Mouse (Mus musculus) adrenal gland (tissue): ENCODE data around the gene Rnf149.
"Not testable (repeated sequence)": the region's sequence is repeated elsewhere in the genome, so short reads cannot be mapped to it uniquely, and the experiment has no call there.

Experiments used
- intact Hi-C: fragments of 180-260 bp; cut with DNase I; formaldehyde crosslinking; loops from one replicate; pipeline ENCODE4 v1.15.1; 2025
- long read RNA-seq, 2 experiments: library from polyadenylated mRNA; unstranded; transcript quantifications; one replicate each; pipeline ENCODE4 v2.0.0; 2020; ENCODE audit warnings: borderline replicate concordance in 1 of 2; ENCODE audit not compliant: insufficient replicate concordance in 1 of 2

Gene Rnf149
- long read RNA-seq, experiment 1, transcript Rnf149-201 (7 exons, 2,492 nt): major isoform, 48 of 52 reads
- long read RNA-seq, experiment 1, partial matches to known transcripts: 2 of 52 reads
- long read RNA-seq, experiment 1, other reads (novel, unspliced or antisense): 2 of 52 reads
- long read RNA-seq, experiment 2, transcript Rnf149-201 (7 exons, 2,492 nt): major isoform, 52 of 57 reads
- long read RNA-seq, experiment 2, partial matches to known transcripts: 1 of 57 reads
- long read RNA-seq, experiment 2, other reads (novel, unspliced or antisense): 4 of 57 reads

GRCm38 (mm10) chr1:39577253-39577705 is at the start of gene Rnf149:
Rnf149 (minus strand) TSS chr1:39577405.
- intact Hi-C loops: no loop called here

DNA sequence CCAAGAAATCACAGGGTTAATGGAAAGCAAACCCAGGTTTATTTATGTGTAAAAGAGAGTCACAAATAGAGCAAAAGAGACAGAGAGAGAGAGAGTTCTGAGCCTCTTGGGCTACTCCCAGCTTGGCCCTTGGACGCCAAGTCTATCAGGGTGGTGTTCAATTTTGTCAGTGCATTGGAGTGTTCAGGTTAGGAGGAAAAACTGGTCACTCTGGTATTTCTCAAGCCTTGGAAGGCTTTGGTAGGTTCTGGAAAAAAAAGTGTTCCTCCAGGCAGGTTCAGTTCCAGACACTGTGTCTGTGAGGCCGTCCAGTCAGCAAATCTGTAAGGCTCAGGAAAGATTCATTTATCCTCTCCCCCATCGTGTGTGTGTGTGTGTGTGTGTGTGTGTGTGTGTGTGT is 48.3 kb upstream of the Rnf149 start:
- intact Hi-C loops: no loop called here

DNA sequence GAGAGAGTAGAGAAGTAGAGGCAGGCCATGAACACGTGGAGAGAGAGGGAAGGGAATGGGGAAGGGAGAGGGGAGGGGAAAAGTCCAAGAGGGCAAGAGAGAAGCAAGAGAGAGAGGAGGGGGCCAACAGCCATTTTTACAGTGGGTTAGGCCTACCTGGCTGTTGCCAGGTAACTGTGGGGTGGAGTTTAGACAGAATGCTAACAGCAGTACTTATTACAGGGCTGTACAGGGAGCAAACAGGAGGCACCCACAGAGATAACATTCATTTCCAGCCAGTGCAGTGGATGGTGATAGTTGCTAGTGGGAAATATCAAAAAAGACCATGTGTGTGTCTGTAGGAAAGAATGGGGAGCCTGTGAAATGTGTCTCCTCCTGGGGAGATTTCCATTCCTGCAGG is 46.5 kb upstream of the Rnf149 start:
- intact Hi-C loops: no loop called here

- intact Hi-C loops: no loop called here
These were observed 45.9 kb upstream of the Rnf149 start for GRCm38 (mm10) chr1:39623106-39623505.

DNA sequence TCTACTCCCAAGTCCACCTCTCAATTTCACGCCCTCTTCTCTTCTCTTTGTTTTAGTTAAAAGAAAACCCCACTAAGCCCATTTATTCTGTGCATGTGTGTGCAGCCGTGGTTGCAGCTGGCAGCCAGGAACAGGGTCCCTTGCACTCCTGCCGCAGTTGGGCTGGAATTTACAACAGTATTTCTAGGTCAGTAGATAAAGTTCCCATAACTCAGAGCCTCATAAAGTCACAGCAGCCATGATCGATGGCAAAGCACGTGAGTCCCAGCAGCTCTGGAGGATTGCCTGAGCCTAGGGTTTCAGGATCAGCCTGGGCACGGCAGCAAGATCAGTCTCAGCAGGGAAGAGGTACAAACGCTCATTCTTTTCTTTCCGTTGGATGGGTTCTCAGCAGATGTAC is 41.3 kb upstream of the Rnf149 start:
- intact Hi-C loops: no loop called here

DNA sequence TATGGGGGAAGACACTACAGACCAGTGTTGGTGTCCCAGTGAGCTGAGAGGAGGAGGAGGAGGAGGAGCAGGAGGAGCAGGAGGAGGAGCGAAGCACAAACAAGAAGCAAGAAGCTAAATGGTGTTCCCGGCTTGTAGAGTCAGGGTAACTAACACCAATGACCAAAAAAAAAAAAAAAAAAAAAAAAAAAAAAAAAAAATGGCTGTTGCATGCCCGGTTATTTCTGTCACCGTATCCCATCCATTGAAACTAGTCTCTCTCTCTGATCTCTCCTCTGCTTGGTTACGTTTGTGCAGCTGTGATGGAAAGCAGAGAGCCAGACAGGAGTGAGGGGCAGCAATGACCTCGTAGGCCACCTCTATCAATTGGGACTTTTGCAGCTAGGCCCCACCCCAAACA is 38.3 kb upstream of the Rnf149 start:
- intact Hi-C loops: no loop called here

GRCm38 (mm10) chr1:39614462-39615279 is 37.5 kb upstream of the Rnf149 start:
- intact Hi-C loops: no loop called here

- intact Hi-C loops: no loop called here
These were observed 35.9 kb upstream of the Rnf149 start for GRCm38 (mm10) chr1:39613061-39613460.

DNA sequence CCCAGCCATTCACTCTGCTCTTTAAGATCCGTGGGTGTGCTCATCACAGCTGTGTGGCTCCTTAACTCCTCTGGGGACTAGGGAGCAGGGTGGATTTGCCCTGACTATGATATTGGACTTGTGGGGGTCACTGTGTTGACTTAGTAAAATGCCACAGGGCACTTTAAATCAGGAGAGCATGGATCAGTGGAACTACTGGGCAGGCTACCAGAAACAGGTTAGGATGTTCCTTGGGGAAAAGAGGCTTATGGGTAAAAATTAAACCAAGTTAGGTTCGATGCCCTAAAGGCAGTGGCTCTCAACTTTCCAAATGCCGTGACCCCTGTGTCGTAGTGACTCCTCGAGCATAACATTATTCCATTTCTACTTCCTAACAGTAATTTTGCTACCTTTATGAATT is 35.3 kb upstream of the Rnf149 start:
- intact Hi-C loops: no loop called here

DNA sequence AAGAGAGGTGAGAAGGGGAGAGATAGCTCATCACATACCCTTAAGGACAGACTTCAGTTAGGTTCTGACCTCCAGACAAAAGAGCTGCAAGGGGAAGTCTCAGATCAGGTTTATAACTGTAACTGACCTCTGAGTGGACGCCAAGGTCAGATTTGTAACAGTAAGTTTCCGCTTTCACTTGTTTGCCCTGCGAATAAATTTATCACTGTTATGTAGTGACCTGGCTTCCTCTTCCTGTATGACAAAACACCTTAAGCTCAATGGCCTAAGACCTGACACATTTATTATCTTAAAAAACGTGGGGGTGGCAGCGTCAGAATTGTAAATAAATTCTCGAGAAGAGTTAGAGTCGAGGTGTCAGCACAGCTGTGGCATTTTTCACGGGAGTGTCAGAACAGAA is 31.3 kb upstream of the Rnf149 start:
- intact Hi-C loops: no loop called here

DNA sequence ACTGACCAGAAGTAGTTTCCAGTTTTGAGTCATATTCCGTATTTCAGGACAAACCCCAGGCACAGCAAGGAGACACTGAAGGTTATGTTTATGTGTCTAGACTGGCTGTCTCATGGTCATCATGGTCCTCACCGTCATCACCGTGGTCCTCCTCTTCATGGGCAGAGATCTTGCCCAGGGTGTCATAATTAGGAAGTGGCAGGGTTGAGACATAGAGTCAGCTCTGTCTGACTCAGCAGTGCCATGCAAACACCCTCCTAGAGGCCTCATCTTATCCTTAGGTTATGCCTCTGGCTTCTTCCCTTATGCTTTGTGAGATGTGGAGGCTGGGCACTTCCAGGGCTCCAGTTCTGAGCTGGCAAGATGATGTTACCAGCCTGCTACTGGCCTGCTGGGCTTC is 25.3 kb upstream of the Rnf149 start:
- intact Hi-C loops: no loop called here

DNA sequence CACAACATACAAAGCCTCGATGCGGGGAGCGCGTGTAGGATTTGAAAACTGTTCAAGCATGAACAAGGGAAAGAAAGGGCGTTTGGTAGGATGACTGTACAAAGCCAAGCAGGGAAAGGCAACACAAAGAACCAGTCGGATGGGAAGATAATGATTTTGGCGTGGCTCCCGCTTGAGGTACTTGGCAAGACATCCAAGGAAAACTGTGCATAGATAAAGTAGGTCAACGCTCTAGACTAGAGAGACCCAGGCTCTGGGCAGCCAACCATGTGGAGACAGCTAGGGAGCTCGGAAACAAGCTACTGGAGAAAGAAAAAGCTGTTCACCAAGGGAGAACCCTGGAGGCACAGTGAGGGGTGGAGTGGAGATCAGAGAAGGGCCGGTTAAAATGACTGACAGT is 21.5 kb upstream of the Rnf149 start:
- intact Hi-C loops: no loop called here

DNA sequence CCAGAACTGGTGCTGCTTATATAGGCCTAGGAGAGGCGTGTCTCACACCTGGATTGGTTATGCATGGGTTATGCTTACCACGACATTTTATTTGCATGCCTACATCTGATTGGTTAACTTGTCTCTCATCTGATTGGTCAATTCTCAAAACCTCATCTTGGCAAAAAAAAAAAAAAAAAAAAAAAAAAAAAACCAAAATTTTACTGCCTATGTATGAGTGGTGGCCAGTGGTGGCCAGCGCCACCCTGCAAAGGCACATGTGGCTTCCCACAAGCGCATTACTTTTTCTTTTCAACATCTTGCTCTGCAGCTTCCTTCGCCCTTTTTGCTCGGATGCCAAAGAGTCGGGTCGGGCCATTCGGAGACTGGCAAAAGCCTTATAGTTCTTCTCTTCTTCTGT is 19.9 kb upstream of the Rnf149 start:
- intact Hi-C loops: not testable (repeated sequence)

DNA sequence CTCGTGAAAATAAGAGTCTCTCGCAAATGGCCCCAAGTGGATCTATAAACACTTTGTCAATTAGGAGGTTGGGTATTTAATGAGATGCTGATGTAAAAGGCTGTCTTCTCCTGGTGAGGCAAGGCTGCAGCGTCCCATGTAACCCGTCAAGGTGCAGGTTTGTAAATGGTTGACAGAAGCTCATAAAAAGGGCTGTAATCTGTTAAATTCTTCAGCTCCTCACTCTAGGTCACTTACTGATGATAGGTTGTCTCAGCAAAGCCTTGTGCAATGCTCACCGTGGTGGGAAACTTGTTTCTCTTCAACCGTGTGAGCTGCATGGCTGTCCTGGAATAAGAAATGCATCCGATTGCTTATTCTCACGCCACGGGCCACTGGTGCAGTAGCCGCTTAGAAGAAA is 16.6 kb upstream of the Rnf149 start:
- intact Hi-C loops: no loop called here

DNA sequence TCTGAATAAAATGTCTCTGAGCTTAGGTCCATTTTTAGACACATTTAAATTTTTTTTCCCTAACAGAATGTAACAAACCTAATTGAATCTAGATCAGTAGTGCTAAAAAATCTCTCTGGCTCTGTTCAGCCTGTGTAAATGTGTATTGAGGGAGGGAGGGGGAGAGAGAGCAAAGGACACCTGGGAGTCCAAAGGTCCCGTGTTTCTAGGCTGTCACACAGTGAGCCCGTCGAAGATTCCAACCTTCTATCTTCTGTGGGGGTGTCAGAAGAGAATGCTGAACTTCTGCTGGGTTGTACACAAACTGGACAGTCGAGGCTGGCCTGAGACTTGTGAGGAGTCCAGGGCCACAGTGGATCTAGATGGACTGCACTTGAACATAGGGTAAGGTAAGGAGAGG is 14.9 kb upstream of the Rnf149 start:
- intact Hi-C loops: no loop called here

DNA sequence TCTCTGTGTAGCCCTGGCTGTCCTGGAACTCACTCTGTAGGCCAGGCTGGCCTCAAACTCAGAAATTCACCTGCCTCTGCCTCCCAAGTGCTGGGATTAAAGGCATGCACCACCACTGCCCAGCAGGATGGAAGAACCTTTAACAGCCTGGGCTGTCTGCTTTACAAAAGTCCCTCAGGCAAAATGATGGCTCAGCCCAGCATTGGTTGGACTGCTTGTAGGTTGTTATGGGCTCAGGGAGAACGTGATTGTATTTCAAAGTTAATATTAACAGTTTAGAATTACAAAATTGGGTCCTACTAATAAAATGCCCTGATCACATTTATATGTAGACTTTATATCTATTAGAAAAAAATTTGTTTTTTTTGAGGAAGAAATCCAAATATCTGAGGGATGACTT is 14.4 kb upstream of the Rnf149 start:
- intact Hi-C loops: not testable (repeated sequence)

DNA sequence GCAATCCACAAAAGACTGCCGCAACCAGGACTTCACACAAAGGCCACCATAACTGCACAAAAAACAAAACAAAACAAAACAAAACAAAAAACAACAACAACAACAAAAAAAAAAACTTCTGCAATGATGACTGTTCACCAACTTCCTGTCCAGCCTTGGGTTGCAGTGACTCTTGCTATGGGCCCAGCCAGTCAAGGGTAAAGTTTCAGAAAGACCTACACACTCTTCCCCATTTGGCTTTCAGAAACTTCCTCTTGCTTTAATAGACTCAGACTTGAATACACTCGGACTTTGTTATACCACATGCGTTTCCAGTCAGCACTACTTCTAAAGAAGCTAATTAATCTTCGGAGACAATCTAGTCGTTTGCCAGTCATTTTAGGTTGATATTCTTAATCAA is 13.0 kb upstream of the Rnf149 start:
- intact Hi-C loops: no loop called here

DNA sequence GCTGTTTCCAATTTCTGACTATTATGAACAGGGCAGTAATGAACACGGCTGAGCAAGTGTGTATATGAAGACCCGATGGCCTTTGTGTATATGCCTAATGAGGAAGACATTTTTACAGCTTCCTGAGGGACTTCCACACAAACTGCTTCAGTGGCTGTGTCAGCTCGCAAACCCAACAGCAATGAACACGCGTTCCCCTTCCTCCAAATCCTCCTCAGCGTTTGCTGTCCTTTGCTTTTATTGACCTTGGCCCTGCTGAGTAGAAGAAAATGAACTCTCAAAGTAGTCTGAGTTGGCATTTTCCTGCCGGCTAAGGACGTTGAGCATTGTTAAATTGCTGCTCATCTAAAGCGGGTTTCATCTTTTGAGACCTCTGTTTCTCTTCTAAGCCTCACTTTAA is 8.2 kb upstream of the Rnf149 start:
- intact Hi-C loops: no loop called here

DNA sequence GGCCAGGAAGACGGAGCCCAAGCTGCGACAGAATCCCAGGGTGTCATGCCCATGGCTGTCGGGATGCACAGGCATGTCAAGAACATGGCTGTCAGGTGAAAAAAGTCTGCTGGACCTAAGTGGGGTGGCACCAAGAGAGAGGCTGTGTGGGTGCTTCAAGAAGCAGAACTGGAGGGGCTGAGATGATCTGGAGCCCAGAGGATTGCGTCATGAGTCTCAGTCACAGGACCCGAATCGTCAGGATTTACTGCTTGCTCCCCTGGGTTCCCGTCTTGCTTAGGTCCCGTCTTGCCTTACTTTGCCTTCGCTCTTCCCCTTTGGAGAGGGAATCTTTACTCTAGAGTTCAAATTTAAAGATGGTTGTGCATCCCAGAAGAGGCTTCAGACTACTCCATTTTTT is 6.0 kb upstream of the Rnf149 start:
- intact Hi-C loops: no loop called here

- intact Hi-C loops: no loop called here
These were observed 4.0 kb upstream of the Rnf149 start for GRCm38 (mm10) chr1:39581215-39581614.

DNA sequence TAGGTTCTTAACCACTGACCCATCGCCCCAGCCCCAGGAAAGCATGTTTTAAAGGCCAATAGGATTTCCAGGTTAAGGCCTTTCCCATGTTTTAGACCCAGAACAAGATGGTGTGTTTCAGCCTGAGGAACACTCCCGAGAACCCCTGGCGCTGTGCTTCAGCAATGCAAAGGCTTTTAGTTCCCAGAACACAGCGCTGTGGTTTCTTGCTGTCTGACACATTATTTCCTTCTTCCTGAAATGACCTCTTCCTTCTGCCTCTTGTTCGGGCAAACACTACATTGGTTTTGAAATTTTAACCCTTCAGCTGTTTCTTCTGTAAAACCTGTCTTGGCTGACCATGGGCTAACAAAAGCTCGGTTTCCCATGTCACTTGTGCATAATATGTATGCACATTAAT is 1.9 kb upstream of the Rnf149 start:
- intact Hi-C loops: no loop called here

DNA sequence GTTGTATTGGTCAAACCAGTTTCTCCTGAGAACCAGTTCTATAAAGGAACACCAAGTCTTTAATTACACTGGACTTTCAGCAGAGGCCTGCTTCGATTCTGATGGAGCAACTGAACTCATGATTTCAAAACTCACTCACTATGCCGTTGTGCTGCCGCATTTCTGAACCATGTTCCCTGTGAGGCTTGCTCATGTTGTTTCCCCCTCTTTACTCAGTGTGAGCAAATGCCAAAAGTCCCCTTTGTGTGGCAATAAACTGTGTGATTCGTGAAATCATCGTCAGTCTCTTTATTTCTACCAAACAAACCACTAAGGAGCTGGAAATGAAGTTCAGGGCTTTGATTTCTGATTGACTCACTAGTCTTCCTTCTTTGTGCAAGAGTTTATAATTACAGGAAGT is 1.2 kb upstream of the Rnf149 start:
- intact Hi-C loops: no loop called here
